Mouse (Mus musculus) midbrain, embryonic 12.5 days (tissue): ENCODE measurements around the gene Tdgf1. TPM values are rescaled to one million over a fixed set of nuclear protein-coding genes. Genes with fewer than 3 reads are reported as not detected.

ENCODE experiments used
- ATAC-seq: fragments of 200-750 bp; cut with Nextera tagmentation; 2 replicates; pipeline ENCODE4 v1.8.0; 2017; ENCODE audit warnings: low read depth, moderate TSS enrichment, moderate library complexity; ENCODE audit not compliant: low FRiP score
- H3K27ac ChIP-seq: fragments of 300-500 bp; sonication (generic); replicated peaks from 2 replicates; pipeline ENCODE4 v1.5.1; 2016; ENCODE audit warnings: mild to moderate bottlenecking
- H3K27me3 ChIP-seq: fragments of 300-500 bp; sonication (generic); 2 replicates; pipeline ENCODE4 v1.6.1; 2016; ENCODE audit warnings: mild to moderate bottlenecking
- H3K36me3 ChIP-seq: fragments of 300-500 bp; sonication (generic); 2 replicates; pipeline ENCODE4 v1.6.1; 2016
- H3K4me1 ChIP-seq: fragments of 300-500 bp; sonication (generic); 2 replicates; pipeline ENCODE4 v1.6.1; 2016
- H3K4me2 ChIP-seq: fragments of 300-500 bp; sonication (generic); replicated peaks from 2 replicates; pipeline ENCODE4 v1.6.1; 2016; ENCODE audit warnings: mild to moderate bottlenecking, moderate library complexity
- H3K4me3 ChIP-seq: fragments of 300-500 bp; sonication (generic); 2 replicates; pipeline ENCODE4 v1.5.1; 2016; ENCODE audit warnings: mild to moderate bottlenecking
- H3K9ac ChIP-seq: fragments of 300-500 bp; sonication (generic); replicated peaks from 2 replicates; pipeline ENCODE4 v1.6.1; 2016; ENCODE audit warnings: mild to moderate bottlenecking, moderate library complexity
- H3K9me3 ChIP-seq: fragments of 300-500 bp; sonication (generic); 2 replicates; pipeline ENCODE4 v1.6.1; 2016; ENCODE audit warnings: mild to moderate bottlenecking
- WGBS: fragments of 180-500 bp; shearing (Covaris S2); methylation state at CpG from one replicate; pipeline ENCODE4 v1.1.7; 2016; 5-methylcytosine and 5-hydroxymethylcytosine counted together
- polyA plus RNA-seq: library from polyadenylated mRNA; unstranded; fragments of >200 nt; fragmentation: Nextera tagmentation; extraction: Ambion mirVana; gene quantifications from 2 replicates; pipeline ENCODE4 v1.2.1, GENCODE M21; 2016

The Tdgf1 gene
- polyA plus RNA-seq, 1 experiment from 2014 or later = not detected

- H3K4me3 ChIP-seq = no peak overlapping the region
- no peaks in the 10 kb centered on the region for H3K4me1 ChIP-seq
- no peak overlapping the region for H3K4me2 ChIP-seq
- no peaks in the 10 kb centered on the region for H3K36me3 ChIP-seq
- no peak overlapping the region for H3K27ac ChIP-seq
- no peak for ATAC-seq
- H3K9me3 ChIP-seq = no peaks in the 10 kb centered on the region
- no peaks in the 10 kb centered on the region for H3K27me3 ChIP-seq
- no peak overlapping the region for H3K9ac ChIP-seq
- WGBS = 74% methylated on average over 2 of the region's 2 CpGs
Measured at GRCm38 (mm10) chr9:110965910-110966231, 19.9 kb upstream of the Tdgf1 start.

GRCm38 (mm10) chr9:110965062-110965909, 19.3 kb upstream of the Tdgf1 start:
- no peak for ATAC-seq
- Histone ChIP-seq H3K36me3 (no peaks in the 10 kb centered on the region), H3K9ac (no peak overlapping the region), H3K27me3 (no peaks in the 10 kb centered on the region), H3K4me1 (no peaks in the 10 kb centered on the region), H3K27ac (no peak overlapping the region), H3K4me2 (no peak overlapping the region), H3K4me3 (no peak overlapping the region), H3K9me3 (no peaks in the 10 kb centered on the region)
- 90% methylated on average over 22 of the region's 22 CpGs for WGBS

GRCm38 (mm10) chr9:110963566-110964115, 17.7 kb upstream of the Tdgf1 start:
- ATAC-seq = no peak
- no peak overlapping the region for H3K27ac ChIP-seq
- no peak overlapping the region for H3K9ac ChIP-seq
- H3K4me2 ChIP-seq = no peak overlapping the region
- H3K4me3 ChIP-seq = no peak overlapping the region
- H3K9me3 ChIP-seq = no peaks in the 10 kb centered on the region
- H3K36me3 ChIP-seq = no peaks in the 10 kb centered on the region
- H3K27me3 ChIP-seq = no peaks in the 10 kb centered on the region
- WGBS = 86% methylated on average over 8 of the region's 8 CpGs
- H3K4me1 ChIP-seq = no peaks in the 10 kb centered on the region

- ATAC-seq = no peak
- H3K9me3 ChIP-seq = no peaks in the 10 kb centered on the region
- H3K4me3 ChIP-seq = no peak overlapping the region
- no peaks in the 10 kb centered on the region for H3K36me3 ChIP-seq
- peaks cover 2% of the 10 kb centered on the region; the same call in 1 of the 2 replicates for H3K27me3 ChIP-seq
- 95% methylated on average over 8 of the region's 8 CpGs for WGBS
- no peak overlapping the region for H3K27ac ChIP-seq
- H3K9ac ChIP-seq = no peak overlapping the region
- H3K4me1 ChIP-seq = no peaks in the 10 kb centered on the region
- no peak overlapping the region for H3K4me2 ChIP-seq
Measured at GRCm38 (mm10) chr9:110961386-110961785, 15.4 kb upstream of the Tdgf1 start.

GRCm38 (mm10) chr9:110960230-110961149, 14.5 kb upstream of the Tdgf1 start:
- Histone ChIP-seq H3K9me3 (no peaks in the 10 kb centered on the region), H3K27me3 (peaks cover 11% of the 10 kb centered on the region; the same call in 1 of the 2 replicates), H3K4me3 (no peak overlapping the region), H3K27ac (no peak overlapping the region), H3K36me3 (no peaks in the 10 kb centered on the region), H3K4me2 (no peak overlapping the region), H3K4me1 (no peaks in the 10 kb centered on the region), H3K9ac (no peak overlapping the region)
- no peak for ATAC-seq
- WGBS = 84% methylated on average over 13 of the region's 13 CpGs

- H3K36me3 ChIP-seq = no peaks in the 10 kb centered on the region
- no peak overlapping the region for H3K4me3 ChIP-seq
- no peak overlapping the region for H3K4me2 ChIP-seq
- ATAC-seq = no peak
- peaks cover 18% of the 10 kb centered on the region; the same call in 1 of the 2 replicates for H3K27me3 ChIP-seq
- 84% methylated on average over 5 of the region's 5 CpGs for WGBS
- no peak overlapping the region for H3K9ac ChIP-seq
- no peaks in the 10 kb centered on the region for H3K9me3 ChIP-seq
- H3K27ac ChIP-seq = no peak overlapping the region
- no peaks in the 10 kb centered on the region; the same call in 1 of the 2 replicates for H3K4me1 ChIP-seq
Measured at GRCm38 (mm10) chr9:110959669-110960068, 13.7 kb upstream of the Tdgf1 start.

- H3K9ac ChIP-seq = no peak overlapping the region
- peaks cover 4% of the 10 kb centered on the region for H3K4me1 ChIP-seq
- H3K27me3 ChIP-seq = peaks cover 39% of the 10 kb centered on the region
- H3K4me3 ChIP-seq = no peak overlapping the region
- no peaks in the 10 kb centered on the region for H3K36me3 ChIP-seq
- H3K9me3 ChIP-seq = no peaks in the 10 kb centered on the region
- no peak overlapping the region for H3K27ac ChIP-seq
- H3K4me2 ChIP-seq = no peak overlapping the region
- 92% methylated on average over 6 of the region's 6 CpGs for WGBS
- no peak for ATAC-seq
Measured at GRCm38 (mm10) chr9:110955962-110956361, 10.0 kb upstream of the Tdgf1 start.

GRCm38 (mm10) chr9:110954681-110955445, 8.9 kb upstream of the Tdgf1 start:
- 36% methylated on average over 2 of the region's 2 CpGs for WGBS
- H3K4me3 ChIP-seq = no peak overlapping the region

GRCm38 (mm10) chr9:110953550-110954461, 7.8 kb upstream of the Tdgf1 start:
- Histone ChIP-seq H3K27me3 (peaks cover 50% of the 10 kb centered on the region), H3K36me3 (no peaks in the 10 kb centered on the region), H3K9me3 (no peaks in the 10 kb centered on the region), H3K4me3 (peak overlapping the region; percentile 58), H3K27ac (0 out of 2 replicates have a peak overlapping the region, but pooled peaks have one; percentile 35), H3K9ac (peak overlapping the region; percentile 58), H3K4me1 (peaks cover 4% of the 10 kb centered on the region), H3K4me2 (peak overlapping the region; percentile 95)
- under 1% methylated on average over 44 of the region's 44 CpGs for WGBS
- ATAC-seq = peak; percentile 66

More at GRCm38 (mm10) chr9:110954681-110955445, 8.9 kb upstream of the Tdgf1 start:
- Histone ChIP-seq H3K9me3 (no peaks in the 10 kb centered on the region), H3K27me3 (peaks cover 47% of the 10 kb centered on the region), H3K9ac (no peak overlapping the region), H3K27ac (no peak overlapping the region), H3K4me2 (0 out of 2 replicates have a peak overlapping the region, but pooled peaks have one; percentile 95), H3K4me1 (peaks cover 4% of the 10 kb centered on the region), H3K36me3 (no peaks in the 10 kb centered on the region)
- no peak for ATAC-seq

- 46% methylated on average over 5 of the region's 5 CpGs for WGBS
- ATAC-seq = no peak
- Histone ChIP-seq H3K4me3 (peak overlapping the region; percentile 58), H3K9ac (peak overlapping the region; percentile 58), H3K9me3 (no peaks in the 10 kb centered on the region), H3K27me3 (peaks cover 56% of the 10 kb centered on the region), H3K4me2 (peak overlapping the region; percentile 95), H3K36me3 (no peaks in the 10 kb centered on the region), H3K27ac (no peak overlapping the region), H3K4me1 (peaks cover 5% of the 10 kb centered on the region)
Measured at GRCm38 (mm10) chr9:110952931-110953549, 7.1 kb upstream of the Tdgf1 start.
